Mouse (Mus musculus) midbrain, embryonic 15.5 days (tissue): ENCODE results near the gene Cyth3. TPM values are rescaled to one million over a fixed set of nuclear protein-coding genes. Genes with fewer than 3 reads are reported as not detected.

Source experiments
- ATAC-seq: fragments of 200-750 bp; cut with Nextera tagmentation; replicated peaks from 2 replicates; pipeline ENCODE4 v1.8.0; 2017; ENCODE audit warnings: moderate TSS enrichment
- H3K27ac ChIP-seq: fragments of 300-500 bp; sonication (generic); 2 replicates; pipeline ENCODE4 v1.5.1; 2015; ENCODE audit warnings: mild to moderate bottlenecking, inconsistent platforms
- H3K27me3 ChIP-seq: fragments of 300-500 bp; sonication (generic); replicated peaks from 2 replicates; pipeline ENCODE4 v1.6.1; 2015; ENCODE audit warnings: inconsistent platforms
- H3K36me3 ChIP-seq: fragments of 300-500 bp; sonication (generic); replicated peaks from 2 replicates; pipeline ENCODE4 v1.6.1; 2015; ENCODE audit warnings: inconsistent platforms
- H3K4me1 ChIP-seq: fragments of 300-500 bp; sonication (generic); 2 replicates; pipeline ENCODE4 v1.6.1; 2015; ENCODE audit warnings: inconsistent platforms
- H3K4me2 ChIP-seq: fragments of 300-500 bp; sonication (generic); 2 replicates; pipeline ENCODE4 v1.6.1; 2015; ENCODE audit warnings: inconsistent platforms, mild to moderate bottlenecking, moderate library complexity
- H3K4me3 ChIP-seq: fragments of 300-500 bp; sonication (generic); 2 replicates; pipeline ENCODE4 v1.5.1; 2015; ENCODE audit warnings: mild to moderate bottlenecking, inconsistent platforms
- H3K9ac ChIP-seq: fragments of 300-500 bp; sonication (generic); 2 replicates; pipeline ENCODE4 v1.6.1; 2015; ENCODE audit warnings: mild to moderate bottlenecking, inconsistent platforms
- H3K9me3 ChIP-seq: fragments of 300-500 bp; sonication (generic); 2 replicates; pipeline ENCODE4 v1.6.1; 2016; ENCODE audit warnings: inconsistent platforms
- WGBS: fragments of 180-500 bp; shearing (Covaris S2); methylation state at CpG from one replicate; pipeline ENCODE4 v1.1.7; 2015; ENCODE audit warnings: mixed read lengths; 5-methylcytosine and 5-hydroxymethylcytosine counted together
- polyA plus RNA-seq: library from polyadenylated mRNA; unstranded; fragments of >200 nt; fragmentation: Nextera tagmentation; extraction: Ambion mirVana; gene quantifications from 2 replicates; pipeline ENCODE4 v1.2.1, GENCODE M21; 2015

Gene Cyth3
- polyA plus RNA-seq, 1 experiment from 2014 or later: 39.1 TPM

- H3K4me1 ChIP-seq: peaks cover 11% of the 10 kb centered on the region
- peak; percentile 98 for ATAC-seq
- H3K4me3 ChIP-seq: peak overlapping the region; percentile 51
- H3K27ac ChIP-seq: peak overlapping the region; percentile 60
- peaks cover 11% of the 10 kb centered on the region; the same call in 1 of the 2 replicates for H3K27me3 ChIP-seq
- peak overlapping the region; percentile 63 for H3K4me2 ChIP-seq
- no peaks in the 10 kb centered on the region for H3K36me3 ChIP-seq
- peak overlapping the region; percentile 35 for H3K9ac ChIP-seq
- H3K9me3 ChIP-seq: no peaks in the 10 kb centered on the region
- WGBS: 26% methylated on average over 28 of the region's 28 CpGs
These were observed 135.7 kb downstream of the Cyth3 start for GRCm38 (mm10) chr5:143757755-143758443.

- peaks cover 4% of the 10 kb centered on the region; the same call in 1 of the 2 replicates for H3K27me3 ChIP-seq
These were observed 137.3 kb downstream of the Cyth3 start for GRCm38 (mm10) chr5:143759554-143759953.

More at GRCm38 (mm10) chr5:143759554-143759953, 137.3 kb downstream of the Cyth3 start:
- Histone ChIP-seq H3K9ac (no peak overlapping the region), H3K9me3 (no peaks in the 10 kb centered on the region), H3K36me3 (no peaks in the 10 kb centered on the region; the same call in 1 of the 2 replicates), H3K4me3 (no peak overlapping the region), H3K4me2 (no peak overlapping the region), H3K4me1 (peaks cover 11% of the 10 kb centered on the region), H3K27ac (no peak overlapping the region)
- WGBS: 85% methylated on average over 8 of the region's 8 CpGs
- no peak for ATAC-seq

Other genes starting within 250 kb of the Cyth3 start
- gene Kdelr2, start 218.6 kb upstream of the Cyth3 start, polyA plus RNA-seq: 123 TPM in 2 replicates
- 22.6 and 23.3 TPM in 2 replicates for gene Daglb, start 157.9 kb upstream of the Cyth3 start, polyA plus RNA-seq
- 389 and 397 TPM in 2 replicates for gene Rac1, start 94.4 kb upstream of the Cyth3 start, polyA plus RNA-seq
- gene Usp42, start 109.8 kb downstream of the Cyth3 start, polyA plus RNA-seq: 33.3 and 35.4 TPM in 2 replicates
- gene Eif2ak1, start 195.3 kb downstream of the Cyth3 start, polyA plus RNA-seq: 46.1 and 46.8 TPM in 2 replicates